Mouse (Mus musculus): ENCODE data around the gene Pisd.

Pisd gene

GRCm38 (mm10) chr5:32706226-32706780, 79.1 kb downstream of the Pisd start:
- no peak for DNase-seq

- DNase-seq, result no peak
These were observed 88.1 kb downstream of the Pisd start for GRCm38 (mm10) chr5:32697208-32697867.

- no peak for DNase-seq
These were observed 92.0 kb downstream of the Pisd start for GRCm38 (mm10) chr5:32693411-32693810.

Data from embryo, embryonic 11 days (tissue).